Mouse (Mus musculus) neutrophil, adult 65 days (primary cell): ENCODE data around the gene Bin2. TPM values are rescaled to one million over a fixed set of nuclear protein-coding genes. Genes with fewer than 3 reads are reported as not detected.

Experiments used
- total RNA-seq: library from RNA; stranded (reverse); gene quantifications from 2 replicates; pipeline ENCODE4 v1.2.4, GENCODE M21; 2023

The Bin2 gene
- total RNA-seq = 217 and 248 TPM in 2 replicates

DNA sequence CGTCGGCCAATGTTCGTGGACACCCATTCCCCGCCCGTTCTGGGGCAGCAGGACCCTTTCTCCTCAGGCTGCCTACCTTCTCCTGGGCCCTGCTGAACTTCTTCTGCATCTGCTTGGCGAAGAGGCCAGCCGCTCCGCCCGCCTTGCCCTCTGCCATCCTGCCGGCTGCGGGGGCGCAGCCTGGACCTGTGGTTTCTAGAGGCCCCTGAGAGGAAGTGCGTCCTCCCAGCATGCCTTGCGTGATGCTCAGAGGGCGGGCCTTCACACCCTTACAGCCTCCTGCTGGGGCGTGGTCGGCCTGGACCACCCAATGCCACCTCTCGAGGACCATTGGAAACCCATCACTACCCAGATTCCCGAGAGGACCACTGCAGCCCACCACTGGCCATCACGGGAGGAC, at the start of gene Bin2:
Gene Bin2, minus strand, starts transcription at position 217 of the 400 bp plus-strand sequence.

DNA sequence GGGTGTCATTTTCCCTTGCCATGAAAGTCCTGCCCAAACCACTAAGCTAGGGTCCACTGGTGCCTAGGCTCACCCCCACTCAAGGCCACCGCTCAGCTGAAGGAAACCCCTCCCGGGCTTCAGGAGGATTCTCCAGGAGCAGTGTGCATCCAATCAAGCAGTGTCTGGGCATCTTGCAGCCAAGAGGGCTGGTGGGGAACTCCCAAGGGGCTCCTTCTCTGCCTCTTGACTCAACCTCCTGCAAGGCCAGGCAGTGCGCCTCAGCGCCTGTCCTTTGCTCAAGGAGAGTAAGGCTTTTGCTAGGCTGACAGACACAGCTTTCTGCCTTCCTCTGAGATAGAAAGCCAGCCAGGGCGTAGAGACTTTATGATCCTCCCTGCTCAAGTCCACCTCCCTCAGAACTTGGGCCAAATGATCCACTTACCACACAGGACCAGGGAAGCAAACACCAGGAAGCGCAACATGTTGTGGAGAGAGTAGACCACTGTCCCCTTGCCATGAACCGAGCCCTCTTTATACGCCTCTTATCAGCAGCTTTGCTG, 18.1 kb upstream of the Bin2 start, which contains the start of gene Cela1:
Gene Cela1, minus strand, starts transcription at position 492 of the 542 bp plus-strand sequence.

DNA sequence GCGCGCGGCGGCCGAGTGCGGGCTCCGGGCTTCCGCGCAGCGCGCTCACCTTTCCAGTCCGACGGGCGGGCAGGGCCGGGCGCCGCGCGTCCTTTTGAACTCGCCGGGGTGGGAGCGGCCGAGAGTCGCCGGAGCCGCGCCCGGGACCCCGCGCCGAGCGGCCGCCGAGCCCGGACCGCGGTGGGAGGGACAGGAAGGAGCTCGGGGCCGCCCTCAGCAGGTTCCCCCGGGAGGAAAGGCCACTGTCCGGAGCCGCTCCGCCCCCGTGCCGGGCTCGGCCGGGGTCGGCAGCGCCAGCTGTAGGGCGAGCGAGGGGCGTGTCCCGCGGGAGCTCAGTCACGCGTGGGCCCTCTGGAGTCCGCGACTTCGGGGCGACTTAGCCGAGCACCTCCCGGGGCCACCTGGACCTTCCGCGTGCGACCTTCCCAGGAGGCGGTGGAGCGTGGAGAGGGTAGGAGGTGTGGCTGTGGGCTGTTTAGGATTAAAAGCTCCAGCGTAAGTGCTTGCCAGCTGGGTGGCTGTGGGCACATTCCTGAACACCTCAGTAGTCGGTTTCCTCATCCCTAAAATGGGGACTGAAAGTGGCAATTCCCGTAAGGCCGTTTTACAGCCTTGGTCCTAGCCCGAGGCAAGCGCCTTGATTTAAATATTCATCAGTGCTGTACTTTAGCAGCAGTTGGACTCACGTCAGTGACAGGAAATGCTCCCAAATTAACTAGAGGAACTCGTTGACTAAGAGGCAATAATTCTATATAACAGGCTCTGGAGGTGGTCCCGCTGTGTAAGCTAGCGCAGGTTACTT, 32.5 kb downstream of the Bin2 start, which contains the start of gene Smagp:
Gene Smagp, minus strand, starts transcription at position 241 of the 802 bp plus-strand sequence.

DNA sequence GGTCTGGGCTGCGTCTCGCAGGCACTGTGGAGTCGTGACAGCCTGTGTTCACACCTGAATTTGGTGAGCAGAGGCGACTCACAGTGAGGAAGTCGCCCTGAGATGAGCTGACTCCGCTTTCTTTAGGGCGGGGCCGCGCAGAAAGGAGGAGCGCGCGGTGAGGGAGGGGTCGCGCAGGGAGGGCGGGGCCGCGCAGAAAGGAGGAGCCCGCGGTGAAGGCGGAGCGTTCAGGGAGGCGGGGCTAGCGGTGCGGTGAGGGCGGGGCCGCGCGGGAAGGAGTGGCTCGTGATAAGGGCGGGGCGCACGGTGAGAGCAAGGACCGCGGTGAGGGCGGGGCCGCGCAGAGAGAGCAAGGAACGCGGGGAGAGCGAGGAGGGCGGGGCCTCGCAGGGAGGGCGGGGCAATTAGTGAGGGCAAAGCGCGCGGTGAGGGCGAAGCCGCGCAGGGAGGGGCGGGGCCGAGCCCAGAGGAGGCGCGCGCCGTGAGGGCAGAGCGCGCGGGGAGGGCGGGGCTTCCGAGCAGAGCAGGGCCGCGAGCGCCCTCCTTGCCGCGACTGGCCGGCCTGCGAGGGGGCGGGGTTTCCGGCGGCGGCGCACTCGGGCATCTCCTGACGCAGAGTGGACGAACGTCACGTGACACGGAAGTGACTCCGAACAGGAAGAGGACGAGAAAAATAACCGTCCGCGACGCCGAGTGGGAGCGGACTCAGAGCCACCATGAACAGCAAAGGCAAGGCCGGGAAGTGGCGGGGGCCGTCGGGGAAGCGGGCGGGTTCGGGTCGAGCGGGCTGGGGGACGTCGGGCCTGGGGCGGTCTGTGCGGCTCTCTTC, 54.1 kb downstream of the Bin2 start, which contains the start of gene Dazap2:
Gene Dazap2, plus strand, starts transcription at position 354 of the 829 bp plus-strand sequence.

DNA sequence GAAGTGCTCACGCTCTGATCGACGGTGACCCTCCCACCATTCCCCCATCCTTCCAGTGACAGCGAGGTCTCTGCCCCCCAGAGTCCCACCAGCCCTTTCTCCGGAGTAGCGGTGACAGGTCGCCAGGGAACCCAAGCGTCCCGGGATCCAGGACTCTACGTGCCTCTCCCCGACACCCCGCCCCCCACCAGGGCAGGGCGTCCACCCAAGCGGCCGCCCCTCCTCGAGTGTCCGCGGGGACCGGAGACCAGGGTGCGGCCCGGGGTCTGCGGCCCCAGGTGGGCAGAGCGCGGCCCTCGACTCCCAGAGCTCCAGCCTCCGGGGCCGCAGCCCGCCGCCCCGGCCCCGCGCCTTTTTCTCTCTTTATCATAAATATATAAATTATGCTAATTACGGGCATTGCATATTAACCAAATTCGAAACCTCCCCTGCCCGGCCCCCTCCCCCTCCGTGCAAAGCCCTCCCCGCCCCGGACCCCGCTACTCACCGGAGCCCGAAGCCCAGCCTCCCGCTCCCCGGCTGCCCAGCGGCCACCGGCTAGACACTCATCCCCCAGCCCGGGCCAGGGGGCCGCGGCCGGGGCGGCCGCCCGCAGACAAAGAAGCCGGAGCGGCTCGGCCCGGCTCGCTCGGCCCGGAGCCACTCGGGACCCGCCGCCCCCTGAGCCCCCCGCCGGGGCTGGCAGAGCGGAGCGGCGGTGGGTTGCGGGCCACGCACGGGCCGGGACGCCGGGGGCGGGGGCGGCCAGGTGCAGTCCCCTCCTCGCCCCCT, 69.9 kb downstream of the Bin2 start, which contains the start of gene Pou6f1:
Gene Pou6f1, minus strand, starts transcription at position 709 of the 771 bp plus-strand sequence.

Other genes starting within 250 kb of the Bin2 start
- not detected in 2 replicates for gene Gm5475, start 247.4 kb downstream of the Bin2 start, total RNA-seq
- 6.9 and 11.2 TPM in 2 replicates for gene Slc11a2, start 244.5 kb downstream of the Bin2 start, total RNA-seq
- gene Letmd1, start 200.5 kb downstream of the Bin2 start, total RNA-seq = 8.0 and 11.0 TPM in 2 replicates
- 0.79 and 1.2 TPM in 2 replicates for gene Csrnp2, start 174.1 kb downstream of the Bin2 start, total RNA-seq
- 1.4 and 2.0 TPM in 2 replicates for gene Tfcp2, start 117.5 kb downstream of the Bin2 start, total RNA-seq
- 0.76 and 1.1 TPM in 2 replicates for gene Pou6f1, start 69.6 kb downstream of the Bin2 start, total RNA-seq
- 477 and 549 TPM in 2 replicates for gene Dazap2, start 54.2 kb downstream of the Bin2 start, total RNA-seq
- gene Smagp, start 32.6 kb downstream of the Bin2 start, total RNA-seq = 1.5 TPM in 2 replicates
- gene Cela1, start 18.4 kb upstream of the Bin2 start, total RNA-seq = not detected in 2 replicates
- gene Galnt6, start 59.8 kb upstream of the Bin2 start, total RNA-seq = 8.6 and 15.0 TPM in 2 replicates
- 0.14 and 1.1 TPM in 2 replicates for gene Slc4a8, start 92.2 kb upstream of the Bin2 start, total RNA-seq
- gene Scn8a, start 200.3 kb upstream of the Bin2 start, total RNA-seq = not detected in 2 replicates